Mouse (Mus musculus): ENCODE measurements around the gene Cdh23.

GRCm38 (mm10) chr10:60562946-60563345, 133.3 kb downstream of the Cdh23 start:
- TF ChIP-seq GATA1 (IDR thresholded peaks at IDR 0.05; ENCODE audit: borderline replicate concordance, low read length) (no peak), FLI1 (IDR thresholded peaks at IDR 0.05; ENCODE audit: low read length) (no peak)
